Mouse (Mus musculus) R1 (cell line): ENCODE results near the gene Rgl1.

Experiments used
- DNase-seq: peaks from one replicate; pipeline ENCODE4 v3.0.0-alpha.2; 2018; ENCODE audit warnings: low read depth, low spot score

The Rgl1 gene

GRCm38 (mm10) chr1:152615987-152616776, 150.0 kb downstream of the Rgl1 start:
- no peak for DNase-seq

- DNase-seq = no peak
These were observed 151.3 kb downstream of the Rgl1 start for GRCm38 (mm10) chr1:152614743-152615380.

GRCm38 (mm10) chr1:152613158-152613857, 152.8 kb downstream of the Rgl1 start:
- DNase-seq = no peak

GRCm38 (mm10) chr1:152612535-152613157, 153.5 kb downstream of the Rgl1 start:
- DNase-seq = no peak

GRCm38 (mm10) chr1:152609547-152609946, 156.6 kb downstream of the Rgl1 start:
- no peak for DNase-seq

GRCm38 (mm10) chr1:152609006-152609405, 157.1 kb downstream of the Rgl1 start:
- DNase-seq = no peak

- DNase-seq = no peak
These were observed 158.4 kb downstream of the Rgl1 start for GRCm38 (mm10) chr1:152607765-152608164.

GRCm38 (mm10) chr1:152606727-152607126, 159.4 kb downstream of the Rgl1 start:
- no peak for DNase-seq

- DNase-seq = no peak
These were observed 160.1 kb downstream of the Rgl1 start for GRCm38 (mm10) chr1:152605895-152606625.

- no peak for DNase-seq
These were observed 162.0 kb downstream of the Rgl1 start for GRCm38 (mm10) chr1:152604147-152604546.

- no peak for DNase-seq
These were observed 162.5 kb downstream of the Rgl1 start for GRCm38 (mm10) chr1:152603628-152604027.

GRCm38 (mm10) chr1:152600494-152600893, 165.7 kb downstream of the Rgl1 start:
- DNase-seq = no peak

GRCm38 (mm10) chr1:152599347-152599746, 166.8 kb downstream of the Rgl1 start:
- DNase-seq = no peak

- no peak for DNase-seq
These were observed 171.5 kb downstream of the Rgl1 start for GRCm38 (mm10) chr1:152594690-152595089.

GRCm38 (mm10) chr1:152593831-152594549, 172.2 kb downstream of the Rgl1 start:
- no peak for DNase-seq

- no peak for DNase-seq
These were observed 172.8 kb downstream of the Rgl1 start for GRCm38 (mm10) chr1:152593382-152593781.

- DNase-seq = no peak
These were observed 173.5 kb downstream of the Rgl1 start for GRCm38 (mm10) chr1:152592609-152593008.

- DNase-seq = no peak
These were observed 174.2 kb downstream of the Rgl1 start for GRCm38 (mm10) chr1:152591746-152592498.

- no peak for DNase-seq
These were observed 175.8 kb downstream of the Rgl1 start for GRCm38 (mm10) chr1:152590321-152590720.
